19 mouse cellular contexts compared by ENCODE assay signal in genomic region chr1:112638342-112638741, GRCm38 (mm10).
A peak's percentile ranks its signal among the peaks of the same experiment; 100 is the strongest.
DNase-seq lines count a peak whose midpoint lies in the region; ATAC-seq and TF ChIP-seq lines count a peak whose summit lies in the region.
"Had no signal": no experiment of that assay in that cellular context is flagged by ENCODE, and none has a peak within 500 bp of the region (broad histone marks: within the 10 kb centered on the region; RNA-seq: fewer than 3 reads in every experiment).

No protein-coding gene starts in this region.

- no peak overlapping the region for H3K4me2 ChIP-seq in hindbrain, embryonic 14.5 days (replicated peaks)
- no peak overlapping the region for H3K4me2 ChIP-seq in hindbrain, postnatal 0 days (ENCODE audit: low read depth, low read length)
- H3K4me2 ChIP-seq in neural tube, embryonic 14.5 days (ENCODE audit: low read depth, low read length) = no peak overlapping the region
- H3K4me2 ChIP-seq in neural tube, embryonic 15.5 days = no peak overlapping the region
- H3K4me2 ChIP-seq: embryonic facial prominence, embryonic 13.5 days; embryonic facial prominence, embryonic 15.5 days; forebrain, embryonic 12.5 days had no signal

- ATAC-seq in hindbrain, embryonic 14.5 days (ENCODE audit: low FRiP score) = peak; percentile 34; the same call in 1 of the 2 replicates
- no peak for ATAC-seq in hindbrain, postnatal 0 days
- ATAC-seq in neural tube, embryonic 14.5 days (ENCODE audit: low read depth) = peak; percentile 51; the same call in 1 of the 2 replicates
- ATAC-seq in neural tube, embryonic 15.5 days (ENCODE audit: low FRiP score) = no peak
- ATAC-seq: forebrain, embryonic 14.5 days; forebrain, embryonic 16.5 days had no signal

- H3K9ac ChIP-seq in hindbrain, embryonic 14.5 days = no peak overlapping the region
- no peak overlapping the region for H3K9ac ChIP-seq in hindbrain, postnatal 0 days (replicated peaks; ENCODE audit: low read length)
- H3K9ac ChIP-seq in neural tube, embryonic 14.5 days (replicated peaks; ENCODE audit: low read depth, low read length) = no peak overlapping the region
- no peak overlapping the region for H3K9ac ChIP-seq in neural tube, embryonic 15.5 days (replicated peaks)
- H3K9ac ChIP-seq: embryonic facial prominence, embryonic 13.5 days; embryonic facial prominence, embryonic 15.5 days; forebrain, embryonic 12.5 days had no signal

- DNase-seq in hindbrain, embryonic 14.5 days (ENCODE audit: low spot score) = no peak
- no peak for DNase-seq in hindbrain, postnatal 0 days (ENCODE audit: low spot score)
- DNase-seq: adrenal gland, adult 2 months; adrenal gland, postnatal 10 days; adrenal gland, postnatal 25 days; cerebellum, adult 11 months; cerebellum, adult 18-20 months; cerebellum, adult 8-10 months; cerebellum, adult 9-11 months; embryo, embryonic 11 days had no signal

- no peaks in the 10 kb centered on the region for H3K4me1 ChIP-seq in hindbrain, embryonic 14.5 days (replicated peaks; ENCODE audit: control insufficient read depth, insufficient read depth, low read length)
- no peaks in the 10 kb centered on the region for H3K4me1 ChIP-seq in hindbrain, postnatal 0 days (ENCODE audit: insufficient read depth, low read length)
- H3K4me1 ChIP-seq in neural tube, embryonic 14.5 days (ENCODE audit: control insufficient read depth, insufficient read depth, low read length) = no peaks in the 10 kb centered on the region
- no peaks in the 10 kb centered on the region for H3K4me1 ChIP-seq in neural tube, embryonic 15.5 days
- H3K4me1 ChIP-seq: embryonic facial prominence, embryonic 13.5 days; embryonic facial prominence, embryonic 15.5 days; forebrain, embryonic 10.5 days; forebrain, embryonic 12.5 days had no signal

- H3K36me3 ChIP-seq in hindbrain, embryonic 14.5 days (replicated peaks; ENCODE audit: control insufficient read depth, insufficient read depth) = no peaks in the 10 kb centered on the region
- H3K36me3 ChIP-seq in hindbrain, postnatal 0 days (ENCODE audit: insufficient read depth, low read length) = no peaks in the 10 kb centered on the region
- H3K36me3 ChIP-seq in neural tube, embryonic 14.5 days (ENCODE audit: control insufficient read depth, insufficient read depth, low read length) = no peaks in the 10 kb centered on the region
- H3K36me3 ChIP-seq in neural tube, embryonic 15.5 days = no peaks in the 10 kb centered on the region
- H3K36me3 ChIP-seq: embryonic facial prominence, embryonic 13.5 days; embryonic facial prominence, embryonic 15.5 days; forebrain, embryonic 10.5 days; forebrain, embryonic 12.5 days had no signal

- no peak overlapping the region for H3K27ac ChIP-seq in hindbrain, embryonic 14.5 days
- no peak overlapping the region for H3K27ac ChIP-seq in hindbrain, postnatal 0 days
- H3K27ac ChIP-seq in neural tube, embryonic 14.5 days (ENCODE audit: low read depth, low read length) = no peak overlapping the region
- no peak overlapping the region for H3K27ac ChIP-seq in neural tube, embryonic 15.5 days (replicated peaks)
- H3K27ac ChIP-seq: embryonic facial prominence, embryonic 13.5 days; embryonic facial prominence, embryonic 15.5 days; forebrain, embryonic 10.5 days; forebrain, embryonic 12.5 days had no signal

- H3K4me3 ChIP-seq in hindbrain, embryonic 14.5 days (replicated peaks; ENCODE audit: low read length) = no peak overlapping the region
- H3K4me3 ChIP-seq in hindbrain, postnatal 0 days (ENCODE audit: low read length) = no peak overlapping the region
- no peak overlapping the region for H3K4me3 ChIP-seq in neural tube, embryonic 14.5 days (ENCODE audit: low read depth, low read length)
- no peak overlapping the region for H3K4me3 ChIP-seq in neural tube, embryonic 15.5 days (replicated peaks)
- H3K4me3 ChIP-seq: embryonic facial prominence, embryonic 13.5 days; embryonic facial prominence, embryonic 15.5 days; erythroblast, embryonic 14.5 days; forebrain, embryonic 10.5 days; forebrain, embryonic 12.5 days had no signal

- H3K27me3 ChIP-seq in hindbrain, embryonic 14.5 days (ENCODE audit: control insufficient read depth, insufficient read depth, low read length) = no peaks in the 10 kb centered on the region
- H3K27me3 ChIP-seq in hindbrain, postnatal 0 days (ENCODE audit: insufficient read depth, low read length) = no peaks in the 10 kb centered on the region
- no peaks in the 10 kb centered on the region for H3K27me3 ChIP-seq in neural tube, embryonic 14.5 days (ENCODE audit: control insufficient read depth, insufficient read depth, low read length)
- no peaks in the 10 kb centered on the region for H3K27me3 ChIP-seq in neural tube, embryonic 15.5 days (replicated peaks)
- H3K27me3 ChIP-seq: embryonic facial prominence, embryonic 13.5 days; embryonic facial prominence, embryonic 15.5 days; forebrain, embryonic 12.5 days had no signal

- no peaks in the 10 kb centered on the region for H3K9me3 ChIP-seq in hindbrain, embryonic 14.5 days (ENCODE audit: control insufficient read depth, low read length)
- H3K9me3 ChIP-seq in hindbrain, postnatal 0 days (ENCODE audit: low read length) = no peaks in the 10 kb centered on the region
- H3K9me3 ChIP-seq in neural tube, embryonic 14.5 days (ENCODE audit: control insufficient read depth, low read length) = no peaks in the 10 kb centered on the region
- no peaks in the 10 kb centered on the region for H3K9me3 ChIP-seq in neural tube, embryonic 15.5 days (replicated peaks)
- H3K9me3 ChIP-seq: embryonic facial prominence, embryonic 13.5 days; embryonic facial prominence, embryonic 15.5 days; forebrain, embryonic 10.5 days; forebrain, embryonic 12.5 days had no signal

- 83% methylated on average over 3 of the region's 3 CpGs for WGBS in hindbrain, embryonic 14.5 days
- 82% methylated on average over 3 of the region's 3 CpGs for WGBS in hindbrain, postnatal 0 days
- 74% methylated on average over 3 of the region's 3 CpGs for WGBS in neural tube, embryonic 14.5 days
- WGBS in neural tube, embryonic 15.5 days = 75% methylated on average over 3 of the region's 3 CpGs

- no peak for TF ChIP-seq CTCF in hindbrain, postnatal 0 days (IDR thresholded peaks at IDR 0.05; ENCODE audit: low read depth)

Comparison
In these comparisons a context has a peak if more than half of its experiments do, and no peak if none do; other contexts are left out.
1. ATAC-seq: peak in hindbrain, embryonic 14.5 days (single experiment) and neural tube, embryonic 14.5 days (single experiment); none in hindbrain, postnatal 0 days (single experiment) and neural tube, embryonic 15.5 days (single experiment).